Mouse (Mus musculus) hindbrain, embryonic 10.5 days (tissue): ENCODE measurements around the gene Synpo2. TPM values are rescaled to one million over a fixed set of nuclear protein-coding genes. Genes with fewer than 3 reads are reported as not detected.

Source experiments
- DNase-seq: peaks from one replicate; pipeline ENCODE4 v3.0.0-alpha.2; 2017; ENCODE audit warnings: low spot score
- H3K27ac ChIP-seq: fragments of 300-500 bp; sonication (generic); 2 replicates; pipeline ENCODE4 v1.5.1; 2016; ENCODE audit warnings: mild to moderate bottlenecking, moderate library complexity
- H3K27me3 ChIP-seq: fragments of 300-500 bp; sonication (generic); 2 replicates; pipeline ENCODE4 v1.6.1; 2016; ENCODE audit warnings: mild to moderate bottlenecking; ENCODE audit not compliant: poor library complexity, insufficient read depth, severe bottlenecking
- H3K36me3 ChIP-seq: fragments of 300-500 bp; sonication (generic); 2 replicates; pipeline ENCODE4 v1.6.1; 2016; ENCODE audit warnings: mild to moderate bottlenecking, moderate library complexity
- H3K4me1 ChIP-seq: fragments of 300-500 bp; sonication (generic); replicated peaks from 2 replicates; pipeline ENCODE4 v1.6.1; 2016; ENCODE audit warnings: mild to moderate bottlenecking
- H3K4me3 ChIP-seq: fragments of 300-500 bp; sonication (generic); 2 replicates; pipeline ENCODE4 v1.5.1; 2016; ENCODE audit warnings: mild to moderate bottlenecking, moderate library complexity
- H3K9me3 ChIP-seq: fragments of 300-500 bp; sonication (generic); 2 replicates; pipeline ENCODE4 v1.6.1; 2016; ENCODE audit warnings: mild to moderate bottlenecking, moderate library complexity
- WGBS: fragments of 180-500 bp; shearing (Covaris S2); methylation state at CpG from one replicate; pipeline ENCODE4 v1.1.7; 2016; 5-methylcytosine and 5-hydroxymethylcytosine counted together
- polyA plus RNA-seq: library from polyadenylated mRNA; unstranded; fragments of >200 nt; fragmentation: Nextera tagmentation; extraction: Ambion mirVana; gene quantifications from 2 replicates; pipeline ENCODE4 v1.2.1, GENCODE M21; 2016

The Synpo2 gene
- 2.8 and 3.4 TPM in 2 replicates for polyA plus RNA-seq

GRCm38 (mm10) chr3:123235921-123236320, at the start of gene Synpo2:
Synpo2 (minus strand) TSS chr3:123236149.
- peak; percentile 58 for DNase-seq
- Histone ChIP-seq H3K9me3 (peaks cover 5% of the 10 kb centered on the region; the same call in 1 of the 2 replicates), H3K27ac (peak within 1 kb of the TSS; percentile 66; the same call in 1 of the 2 replicates), H3K4me3 (peak within 1 kb of the TSS; percentile 59), H3K27me3 (peaks cover 24% of the 10 kb centered on the region), H3K4me1 (peaks cover 20% of the 10 kb centered on the region), H3K36me3 (no peaks in the 10 kb centered on the region)
- under 1% methylated on average over 20 of the region's 20 CpGs for WGBS

DNA sequence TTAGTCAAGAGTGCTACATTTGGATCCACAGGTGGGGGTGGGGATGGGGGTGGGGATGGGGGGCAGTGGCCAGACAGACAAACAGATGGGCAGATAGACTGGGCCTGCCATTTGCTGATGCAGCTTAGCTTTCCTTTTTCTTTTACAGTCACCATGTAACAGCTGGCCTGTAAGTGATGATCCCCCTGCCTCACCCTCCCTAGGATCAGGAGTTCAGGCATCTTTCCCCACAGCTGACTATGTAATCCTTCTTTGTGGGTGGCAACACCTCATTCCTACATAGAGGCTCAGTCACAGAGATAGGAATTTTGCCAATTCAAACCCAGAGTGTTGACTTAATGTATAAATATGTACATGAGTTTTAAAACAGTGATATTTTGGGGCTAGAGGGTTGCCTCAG, 49.7 kb upstream of the Synpo2 start:
- Histone ChIP-seq H3K4me1 (peaks cover 4% of the 10 kb centered on the region; the same call in 1 of the 2 replicates), H3K4me3 (no peak overlapping the region), H3K27ac (no peak overlapping the region), H3K36me3 (no peaks in the 10 kb centered on the region), H3K27me3 (no peaks in the 10 kb centered on the region), H3K9me3 (peaks cover 2% of the 10 kb centered on the region; the same call in 1 of the 2 replicates)
- no peak for DNase-seq

DNA sequence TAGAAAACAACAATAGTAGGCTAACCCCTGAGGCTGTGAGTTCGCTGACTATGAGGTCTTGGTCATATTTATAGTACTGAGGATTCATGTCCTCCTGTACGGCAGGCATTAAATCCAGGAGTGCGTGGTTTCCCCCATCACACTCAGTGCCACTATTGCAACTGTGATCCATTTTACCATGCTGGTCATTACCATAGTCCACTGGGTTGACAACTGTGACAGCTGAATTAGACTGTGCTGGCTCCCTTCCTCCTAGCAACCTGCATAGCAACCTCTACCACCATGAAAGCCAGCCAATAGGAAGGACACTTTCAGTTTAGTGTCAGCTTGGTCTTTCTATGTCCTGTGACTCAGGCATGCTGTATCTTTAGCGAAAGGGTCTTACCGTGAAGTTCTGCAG, 48.3 kb upstream of the Synpo2 start:
- Histone ChIP-seq H3K4me3 (no peak overlapping the region), H3K36me3 (no peaks in the 10 kb centered on the region), H3K4me1 (peaks cover 2% of the 10 kb centered on the region; the same call in 1 of the 2 replicates), H3K9me3 (peaks cover 2% of the 10 kb centered on the region; the same call in 1 of the 2 replicates), H3K27ac (no peak overlapping the region), H3K27me3 (no peaks in the 10 kb centered on the region)
- WGBS, result 93% methylated on average over 5 of the region's 5 CpGs
- no peak for DNase-seq

DNA sequence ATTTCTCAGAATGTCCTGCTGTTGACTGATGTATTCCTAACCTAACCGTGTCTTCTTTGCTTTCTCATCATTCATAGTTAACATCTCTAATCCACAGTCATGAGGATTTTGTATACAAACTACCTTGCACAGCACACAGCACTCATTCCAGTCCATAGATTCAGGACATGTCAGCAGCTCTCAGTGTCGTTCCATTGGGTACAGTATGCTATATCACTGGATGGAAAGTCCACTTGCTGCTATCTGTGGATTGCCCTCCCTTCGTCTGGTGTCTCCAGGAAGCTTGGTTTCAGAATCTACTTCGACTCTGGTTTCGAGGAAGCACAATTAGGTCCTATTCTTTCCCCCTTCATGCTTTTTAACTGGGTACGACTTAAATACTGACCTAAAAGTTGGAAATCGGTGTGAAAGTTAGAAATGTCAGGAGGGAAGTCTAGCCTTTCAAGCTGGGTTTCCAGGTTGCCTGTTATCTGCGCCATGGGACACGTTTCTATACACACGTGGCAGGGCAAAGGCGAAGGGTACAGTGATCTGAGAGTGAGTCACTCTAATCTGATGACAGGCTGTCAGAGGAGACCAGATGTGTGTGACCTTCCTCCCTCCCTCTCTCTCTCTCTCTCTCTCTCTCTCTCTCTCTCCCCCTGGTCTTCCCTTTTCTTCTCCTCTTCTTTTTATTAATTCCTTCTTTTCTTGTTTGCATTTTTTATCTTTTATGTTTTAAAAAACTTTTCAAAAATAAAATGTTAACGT, 47.1 kb upstream of the Synpo2 start:
- no peaks in the 10 kb centered on the region for H3K27me3 ChIP-seq
- 84% methylated on average over 12 of the region's 12 CpGs for WGBS
- no peak for DNase-seq
- H3K4me1 ChIP-seq, result no peaks in the 10 kb centered on the region
- no peaks in the 10 kb centered on the region for H3K36me3 ChIP-seq
- peaks cover 2% of the 10 kb centered on the region; the same call in 1 of the 2 replicates for H3K9me3 ChIP-seq
- no peak overlapping the region for H3K4me3 ChIP-seq
- no peak overlapping the region for H3K27ac ChIP-seq

DNA sequence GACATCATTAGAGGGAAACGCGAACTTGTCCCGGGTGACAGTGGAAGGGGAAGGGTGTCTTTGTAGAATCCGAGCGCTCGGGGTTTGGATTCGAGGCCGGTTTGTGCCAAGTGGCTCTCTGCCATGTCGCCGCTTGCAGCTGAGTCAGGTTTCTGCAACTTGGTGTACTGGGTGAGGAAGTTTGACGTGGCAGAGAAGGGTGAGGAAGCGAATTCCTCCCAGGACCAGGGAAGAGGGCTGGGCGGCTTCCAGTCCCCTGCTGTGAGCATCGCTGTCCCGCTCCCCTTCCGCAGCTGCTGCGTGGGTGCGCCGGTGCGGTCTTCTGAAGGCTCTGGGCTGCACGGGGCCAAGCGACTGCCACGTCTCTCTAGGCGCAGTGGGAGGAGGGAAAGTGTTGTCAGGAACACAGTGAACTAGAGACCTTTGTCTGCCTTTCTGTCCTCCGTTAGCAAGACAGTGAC, 31.8 kb upstream of the Synpo2 start:
- Histone ChIP-seq H3K36me3 (no peaks in the 10 kb centered on the region), H3K9me3 (no peaks in the 10 kb centered on the region), H3K27me3 (peaks cover 46% of the 10 kb centered on the region), H3K4me1 (peaks cover 13% of the 10 kb centered on the region), H3K4me3 (peak overlapping the region; percentile 83), H3K27ac (peak overlapping the region; percentile 80)
- DNase-seq, result peak; percentile 54
- WGBS, result under 1% methylated on average over 25 of the region's 25 CpGs

DNA sequence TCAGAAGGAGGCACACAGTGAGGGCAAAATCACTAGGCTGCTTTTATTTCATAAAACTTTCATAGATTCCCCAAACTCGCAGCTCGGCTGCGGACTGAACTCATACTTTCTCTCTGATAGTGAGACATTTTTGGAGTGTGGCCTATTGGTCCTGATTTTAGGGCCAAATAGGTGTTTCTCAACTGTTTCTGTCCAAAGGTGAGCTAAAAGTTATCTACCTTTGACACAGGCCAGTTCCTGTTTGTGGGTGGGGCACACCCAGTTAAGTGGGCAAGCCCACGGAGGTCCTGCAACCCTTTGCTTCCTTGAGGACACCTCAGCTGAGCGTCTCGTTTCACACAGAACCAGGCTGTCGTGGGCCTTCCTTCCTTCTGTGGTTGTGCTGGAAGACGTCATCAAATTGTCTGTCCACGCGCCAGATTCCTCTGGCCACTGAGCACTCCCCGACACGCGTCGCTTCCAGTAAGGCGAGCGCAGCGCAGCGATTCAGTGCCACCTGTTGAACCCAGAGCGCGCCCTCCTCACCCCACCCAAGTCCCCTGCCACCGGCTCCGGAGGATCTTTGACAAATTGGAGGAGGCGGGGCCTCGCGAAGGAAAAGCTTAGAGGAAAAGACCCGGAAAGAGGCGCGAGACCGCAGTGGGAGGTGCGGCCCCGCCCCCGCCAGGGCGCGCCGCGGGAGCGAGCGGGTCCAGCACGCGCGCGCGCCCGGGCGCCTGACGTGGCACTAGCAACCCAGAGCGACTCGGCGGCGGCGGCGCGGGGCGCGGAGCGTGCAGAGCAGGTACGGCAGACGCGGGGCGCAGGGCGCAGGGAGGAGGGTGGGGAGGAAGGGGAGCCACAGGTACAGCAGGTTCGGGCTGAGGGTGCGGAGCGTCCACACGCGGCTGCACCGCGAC, 31.1 kb upstream of the Synpo2 start, which contains the start of gene Sec24d:
TSS of gene Sec24d (plus strand) at position 703 of the 899 bp plus-strand sequence.
- Histone ChIP-seq H3K4me1 (peaks cover 13% of the 10 kb centered on the region), H3K27me3 (peaks cover 46% of the 10 kb centered on the region), H3K9me3 (no peaks in the 10 kb centered on the region), H3K36me3 (no peaks in the 10 kb centered on the region), H3K4me3 (peak within 1 kb of the TSS; percentile 83), H3K27ac (peak within 1 kb of the TSS; percentile 80)
- peak; percentile 78 for DNase-seq
- 4% methylated on average over 68 of the region's 68 CpGs for WGBS

- peaks cover 46% of the 10 kb centered on the region for H3K27me3 ChIP-seq
- DNase-seq, result no peak
- 60% methylated on average over 6 of the region's 6 CpGs for WGBS
Measured at GRCm38 (mm10) chr3:123264706-123265105, 28.8 kb upstream of the Synpo2 start.

GRCm38 (mm10) chr3:123258709-123259108, 22.8 kb upstream of the Synpo2 start:
- no peaks in the 10 kb centered on the region for H3K4me1 ChIP-seq
- no peak overlapping the region for H3K27ac ChIP-seq
- H3K4me3 ChIP-seq, result no peak overlapping the region
- WGBS, result 87% methylated on average over 4 of the region's 4 CpGs
- no peaks in the 10 kb centered on the region for H3K27me3 ChIP-seq
- DNase-seq, result no peak
- H3K9me3 ChIP-seq, result no peaks in the 10 kb centered on the region
- H3K36me3 ChIP-seq, result no peaks in the 10 kb centered on the region

More at GRCm38 (mm10) chr3:123264706-123265105, 28.8 kb upstream of the Synpo2 start:
- Histone ChIP-seq H3K36me3 (no peaks in the 10 kb centered on the region), H3K27ac (no peak overlapping the region), H3K9me3 (no peaks in the 10 kb centered on the region), H3K4me3 (peak overlapping the region; percentile 24; the same call in 1 of the 2 replicates), H3K4me1 (peaks cover 13% of the 10 kb centered on the region)

DNA sequence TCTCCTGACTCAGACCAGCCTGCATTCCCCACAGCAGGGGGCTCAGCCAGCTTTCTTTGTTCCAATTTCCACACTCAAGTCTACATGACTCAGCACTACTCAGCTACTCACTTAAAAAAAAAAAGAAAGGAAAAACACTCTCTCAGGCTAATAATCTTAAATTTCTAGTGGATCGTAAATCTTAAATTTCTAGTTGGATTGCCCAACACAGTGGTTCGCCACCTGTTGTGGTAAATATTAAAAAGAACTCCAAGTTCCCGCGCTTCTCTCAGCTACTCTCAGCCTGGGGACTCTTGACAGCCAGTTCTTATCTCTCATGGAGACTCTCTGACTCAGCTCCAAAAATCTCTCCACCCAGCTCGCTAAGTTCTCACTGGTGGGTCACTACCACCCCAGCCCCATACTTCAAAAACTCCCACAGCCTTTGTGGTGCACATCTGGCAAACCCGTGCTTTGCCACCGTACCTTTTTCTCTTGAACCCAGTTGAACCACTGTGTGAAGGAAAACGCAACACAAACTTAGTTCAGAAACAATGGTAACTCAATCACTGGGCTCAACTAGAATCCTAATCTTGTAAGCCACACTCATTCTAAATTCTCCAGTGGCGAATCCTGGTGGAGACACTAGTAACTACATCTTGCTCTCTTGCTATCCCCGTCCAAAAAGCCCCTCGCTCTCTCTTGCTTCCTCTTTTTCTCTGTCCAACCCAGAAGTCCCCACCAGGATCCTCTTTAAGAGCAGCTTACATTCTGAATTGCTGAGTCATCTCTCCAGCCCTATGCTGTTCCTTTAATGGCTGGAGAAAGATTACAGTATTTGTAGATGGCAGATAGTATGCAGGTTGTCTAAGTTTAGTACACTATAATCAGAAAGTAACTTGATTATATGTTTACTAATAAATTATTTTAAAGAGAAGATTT, 20.5 kb upstream of the Synpo2 start:
- no peak for DNase-seq
- Histone ChIP-seq H3K4me3 (no peak overlapping the region), H3K9me3 (no peaks in the 10 kb centered on the region), H3K27me3 (no peaks in the 10 kb centered on the region), H3K4me1 (no peaks in the 10 kb centered on the region), H3K36me3 (no peaks in the 10 kb centered on the region), H3K27ac (no peak overlapping the region)
- 83% methylated on average over 11 of the region's 11 CpGs for WGBS

DNA sequence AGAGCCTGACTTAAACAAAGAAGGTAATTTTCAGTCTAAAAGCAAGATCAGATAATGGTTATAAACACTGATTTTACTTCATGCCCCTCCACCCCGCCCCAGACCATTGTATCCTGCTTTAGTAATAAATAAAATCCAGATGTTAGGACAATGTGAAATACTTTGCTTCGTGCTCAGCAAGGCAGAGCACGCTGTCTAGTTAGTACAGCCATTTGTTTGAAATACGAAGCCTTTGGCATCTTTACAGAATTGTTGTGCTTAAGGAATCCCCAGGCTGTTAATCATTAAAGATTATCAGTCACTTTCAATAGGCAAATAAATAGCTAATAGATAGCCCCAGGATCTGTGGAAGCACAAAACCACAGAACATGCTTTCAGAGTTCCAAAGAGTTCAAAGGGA, 9.7 kb upstream of the Synpo2 start:
- Histone ChIP-seq H3K27ac (no peak overlapping the region), H3K4me1 (no peaks in the 10 kb centered on the region), H3K27me3 (no peaks in the 10 kb centered on the region), H3K36me3 (no peaks in the 10 kb centered on the region), H3K4me3 (no peak overlapping the region), H3K9me3 (no peaks in the 10 kb centered on the region)
- no peak for DNase-seq
- WGBS, result 61% methylated on average over 4 of the region's 4 CpGs

DNA sequence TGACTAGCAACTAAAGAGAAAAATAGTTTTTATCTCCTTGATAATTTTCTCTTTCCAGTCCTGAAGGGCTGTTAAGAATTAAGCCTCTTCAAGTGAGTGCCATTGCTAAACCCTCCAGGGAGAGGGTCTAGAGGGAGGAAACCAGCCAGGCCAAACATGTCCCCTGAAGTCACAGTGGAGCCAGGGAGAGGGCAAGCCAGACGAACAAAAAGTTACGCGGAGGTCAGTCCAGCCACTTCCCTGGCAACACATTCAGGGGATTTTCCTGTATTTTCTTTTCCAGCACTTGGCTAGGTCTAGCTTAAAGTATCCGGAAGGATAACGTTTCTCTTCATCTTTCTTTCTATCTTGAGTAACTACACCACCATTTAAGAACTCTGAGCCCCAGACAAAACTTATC, 8.4 kb upstream of the Synpo2 start:
- DNase-seq, result no peak
- Histone ChIP-seq H3K36me3 (no peaks in the 10 kb centered on the region), H3K9me3 (no peaks in the 10 kb centered on the region), H3K27me3 (no peaks in the 10 kb centered on the region), H3K27ac (no peak overlapping the region), H3K4me3 (no peak overlapping the region), H3K4me1 (no peaks in the 10 kb centered on the region)
- WGBS, result 52% methylated on average over 5 of the region's 5 CpGs

DNA sequence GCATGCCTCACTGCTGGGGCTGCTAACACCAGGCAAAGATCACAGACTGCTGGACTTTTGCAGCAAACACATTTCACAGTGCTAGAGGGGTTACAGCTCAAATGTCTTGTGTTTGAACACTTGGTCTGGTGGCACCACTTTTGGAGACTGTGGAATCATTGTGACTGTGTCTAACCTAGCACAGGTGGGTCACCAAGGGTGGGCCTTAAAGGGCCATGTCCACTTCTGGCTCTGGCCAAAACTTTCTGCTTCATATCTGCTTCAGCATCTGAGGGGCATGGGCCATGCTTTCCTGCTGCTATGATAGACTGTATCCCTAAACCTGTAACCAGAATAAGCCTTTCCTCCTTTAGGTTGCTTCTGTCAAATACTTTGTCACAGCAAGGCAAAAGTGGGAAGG, 1.5 kb upstream of the Synpo2 start:
- no peak for DNase-seq
- Histone ChIP-seq H3K36me3 (no peaks in the 10 kb centered on the region), H3K27me3 (peaks cover 24% of the 10 kb centered on the region), H3K27ac (no peak overlapping the region), H3K9me3 (no peaks in the 10 kb centered on the region), H3K4me3 (no peak overlapping the region), H3K4me1 (peaks cover 20% of the 10 kb centered on the region)
